Comparison of ENCODE assay signal across 20 mouse cellular contexts in the genomic region with DNA sequence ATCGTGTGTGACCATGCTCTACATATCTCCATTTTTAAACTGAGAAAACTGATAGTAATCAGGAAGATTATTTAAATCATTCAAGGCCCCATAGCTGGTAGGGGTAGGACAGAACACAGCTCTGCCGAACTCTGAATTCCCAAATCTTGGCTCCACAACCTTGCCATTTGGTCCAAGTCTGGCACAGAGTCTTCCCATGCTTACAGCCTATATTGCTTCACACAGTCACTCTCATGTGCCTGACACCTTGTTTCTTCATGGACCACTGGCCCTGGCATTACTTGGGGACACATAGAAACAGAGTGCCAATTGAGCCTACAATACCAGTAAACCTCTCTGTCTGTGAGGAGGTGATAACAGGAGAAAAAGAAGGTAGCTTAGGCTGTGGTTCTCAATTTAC.
"Had no signal": no experiment of that assay in that cellular context is flagged by ENCODE, and none has a peak within 500 bp of the region (broad histone marks: within the 10 kb centered on the region; RNA-seq: fewer than 3 reads in every experiment).

No protein-coding gene starts in this region.

- ATAC-seq: lung, postnatal 0 days; midbrain, embryonic 16.5 days had no signal

- H3K9ac ChIP-seq: lung, embryonic 14.5 days; midbrain, embryonic 12.5 days; neural tube, embryonic 13.5 days; neural tube, embryonic 15.5 days had no signal

- H3K27me3 ChIP-seq: midbrain, embryonic 12.5 days; neural tube, embryonic 13.5 days; neural tube, embryonic 15.5 days had no signal

- H3K9me3 ChIP-seq: midbrain, embryonic 12.5 days; neural tube, embryonic 13.5 days; neural tube, embryonic 15.5 days had no signal

- H3K27ac ChIP-seq: midbrain, embryonic 10.5 days; midbrain, embryonic 12.5 days; neural tube, embryonic 13.5 days; neural tube, embryonic 15.5 days had no signal

- H3K4me2 ChIP-seq: lung, embryonic 14.5 days; midbrain, embryonic 12.5 days; neural tube, embryonic 13.5 days; neural tube, embryonic 15.5 days had no signal

- H3K4me1 ChIP-seq: midbrain, embryonic 10.5 days; neural tube, embryonic 15.5 days had no signal

- H3K36me3 ChIP-seq: midbrain, embryonic 10.5 days; midbrain, embryonic 12.5 days; neural tube, embryonic 13.5 days; neural tube, embryonic 15.5 days had no signal

- DNase-seq: lung, adult 18-20 months; lung, embryonic 14.5 days; lung, postnatal 14 days; lung, postnatal 4 days; midbrain, embryonic 14.5 days; retina, postnatal 1 day; right cerebral cortex, adult 18-20 months; right cerebral cortex, postnatal 25 days; right cerebral cortex, postnatal 4 days; spleen, adult 18-20 months; thymus, adult 18-20 months; thymus, postnatal 25 days; thymus, postnatal 4 days had no signal

- H3K4me3 ChIP-seq: midbrain, embryonic 10.5 days; midbrain, embryonic 12.5 days; myocyte; neural tube, embryonic 13.5 days; neural tube, embryonic 15.5 days had no signal
